Mouse (Mus musculus) thymus, postnatal 0 days (tissue): ENCODE data around the gene Acp2. TPM values are rescaled to one million over a fixed set of nuclear protein-coding genes. Genes with fewer than 3 reads are reported as not detected.
"Not testable (repeated sequence)": the region's sequence is repeated elsewhere in the genome, so short reads cannot be mapped to it uniquely, and the experiment has no call there.

ENCODE experiments used
- DNase-seq: peaks from one replicate; pipeline ENCODE4 v3.0.0-alpha.2; 2015; ENCODE audit warnings: low spot score
- polyA plus RNA-seq: library from polyadenylated mRNA; unstranded; fragments of >200 nt; fragmentation: Nextera tagmentation; extraction: Ambion mirVana; gene quantifications from 2 replicates; pipeline ENCODE4 v1.2.1, GENCODE M21; 2015

Acp2 gene
- polyA plus RNA-seq, 1 experiment from 2014 or later: 15.6 TPM

DNA sequence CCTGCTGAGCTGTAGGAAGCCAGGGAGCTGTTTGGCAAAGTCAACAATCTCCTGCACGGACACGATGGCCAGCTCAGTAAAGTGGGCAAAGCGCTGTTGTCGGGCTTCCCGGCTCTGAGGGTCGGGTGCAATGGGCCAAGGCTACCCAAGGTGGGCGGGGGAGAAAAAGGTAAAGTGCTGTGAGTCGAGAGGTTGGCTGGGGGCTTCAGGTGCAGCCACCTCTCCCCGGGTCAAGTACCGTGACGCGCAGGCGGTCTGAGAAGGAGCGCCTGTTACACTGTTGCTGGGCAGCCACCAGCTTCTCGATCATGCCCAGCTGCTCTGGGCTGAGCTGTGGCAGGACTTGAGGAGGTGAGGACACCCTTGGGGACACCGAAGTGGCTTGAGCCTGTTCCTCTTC, 12.2 kb upstream of the Acp2 start:
- peak; percentile 9 for DNase-seq

DNA sequence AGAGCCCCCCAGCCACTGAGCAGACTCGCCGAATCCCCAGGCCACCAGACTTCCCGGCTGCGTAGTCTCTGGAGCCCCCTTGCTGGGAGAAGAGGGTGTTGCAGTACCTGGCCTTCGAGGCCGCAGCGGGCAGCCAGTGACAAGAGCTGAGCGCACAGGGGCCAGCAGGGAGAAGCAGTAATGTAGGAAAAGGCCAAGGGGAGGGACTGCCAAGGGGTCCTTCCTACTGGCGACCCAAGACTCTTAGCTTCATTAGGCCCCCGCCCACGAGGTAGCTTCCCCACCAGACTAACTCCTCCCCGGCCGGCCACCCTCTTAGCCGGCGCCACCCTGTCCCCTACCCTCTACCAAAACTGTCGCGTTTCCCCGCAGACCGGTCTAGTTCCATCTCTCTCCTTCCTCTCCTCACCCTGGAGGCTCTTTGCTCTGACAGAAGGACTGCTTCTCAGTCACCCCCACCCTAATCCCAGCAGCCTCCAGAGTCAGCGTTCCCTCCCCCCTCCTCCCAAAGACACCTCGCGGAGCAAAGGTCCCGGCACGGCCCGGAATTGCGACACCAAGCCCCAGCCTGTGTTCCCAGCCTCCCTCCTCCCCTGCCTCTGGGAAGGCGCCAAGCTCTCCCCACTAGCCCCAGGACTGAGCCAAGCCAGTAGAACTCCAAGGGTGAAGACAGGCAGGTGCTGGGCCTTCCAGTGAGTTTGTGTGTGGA, 7.9 kb upstream of the Acp2 start:
- DNase-seq: peak; percentile 66

DNA sequence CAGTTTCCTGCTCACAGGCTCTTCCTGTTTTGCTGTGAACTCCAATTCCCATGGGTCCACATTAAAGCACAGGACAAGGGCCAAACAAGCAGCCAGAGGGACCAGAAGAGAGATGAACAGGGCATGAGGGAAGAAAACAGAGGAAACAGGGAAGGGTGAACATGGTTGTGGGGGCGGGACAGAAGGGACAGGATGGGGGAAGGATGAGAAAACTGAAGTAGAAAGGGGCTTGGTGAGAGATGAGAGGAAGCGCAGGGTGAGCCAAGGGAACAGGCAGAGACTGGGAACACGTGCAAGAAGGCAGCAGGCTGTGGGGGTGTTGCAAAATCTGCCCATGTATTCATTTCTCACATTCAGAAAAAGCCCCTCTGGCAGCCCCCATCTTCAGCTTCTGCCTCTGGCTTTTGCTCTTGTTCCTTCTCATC, 6.1 kb upstream of the Acp2 start:
- no peak for DNase-seq

DNA sequence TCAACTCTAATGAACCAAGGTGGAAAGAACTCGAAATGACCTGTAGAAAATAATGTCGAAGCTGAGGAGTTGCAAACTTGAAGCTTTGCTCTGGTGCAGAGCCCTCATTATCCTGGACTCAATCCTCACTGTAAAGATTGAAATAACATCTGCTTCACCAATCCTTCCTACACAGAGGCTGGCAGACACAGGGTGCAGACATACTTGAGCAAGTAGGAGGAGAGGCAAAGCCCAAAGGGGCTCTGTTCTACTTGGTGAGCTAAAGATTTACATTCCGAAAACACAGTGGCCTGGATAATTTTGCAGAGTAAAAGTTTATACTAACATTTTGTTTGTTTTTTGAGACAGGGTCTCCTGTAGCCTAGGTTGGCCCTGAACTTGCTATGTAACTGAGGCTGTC, 3.8 kb upstream of the Acp2 start:
- DNase-seq: no peak

DNA sequence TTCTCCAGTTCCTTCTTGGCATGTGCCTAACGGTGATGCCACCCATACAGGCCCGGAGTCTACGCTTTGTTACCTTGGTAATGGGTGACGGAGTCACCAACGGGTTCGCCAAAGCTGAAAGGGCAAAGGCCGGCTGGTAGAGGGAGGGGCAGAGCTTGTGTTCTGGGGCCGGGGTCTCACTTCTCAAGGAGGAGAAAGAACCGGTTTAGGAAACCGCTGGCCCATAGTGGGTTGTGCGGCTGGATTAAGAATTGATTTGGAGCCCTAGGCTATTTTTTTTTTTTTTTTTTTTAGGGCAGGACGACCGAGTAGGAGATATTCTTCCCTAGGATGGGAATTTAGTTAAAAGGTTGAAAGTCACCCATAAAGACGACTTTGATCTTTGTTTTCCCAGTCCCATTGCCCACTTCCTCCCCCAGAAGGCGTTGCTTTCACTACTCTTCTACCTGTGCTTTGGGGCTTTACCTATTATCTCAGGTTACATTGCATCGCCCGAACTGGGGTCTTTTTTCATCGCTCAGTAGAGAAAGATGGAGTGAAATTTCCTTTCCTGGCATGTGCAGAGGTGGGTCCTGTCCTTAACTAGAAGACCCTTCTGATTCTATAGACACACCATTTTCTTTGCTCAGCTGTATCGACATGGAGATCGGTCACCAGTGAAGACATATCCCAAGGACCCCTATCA, 429 bp downstream of the Acp2 start:
- DNase-seq: no peak

- no peak for DNase-seq
These were observed 3.6 kb downstream of the Acp2 start for GRCm38 (mm10) chr2:91206254-91206775.

DNA sequence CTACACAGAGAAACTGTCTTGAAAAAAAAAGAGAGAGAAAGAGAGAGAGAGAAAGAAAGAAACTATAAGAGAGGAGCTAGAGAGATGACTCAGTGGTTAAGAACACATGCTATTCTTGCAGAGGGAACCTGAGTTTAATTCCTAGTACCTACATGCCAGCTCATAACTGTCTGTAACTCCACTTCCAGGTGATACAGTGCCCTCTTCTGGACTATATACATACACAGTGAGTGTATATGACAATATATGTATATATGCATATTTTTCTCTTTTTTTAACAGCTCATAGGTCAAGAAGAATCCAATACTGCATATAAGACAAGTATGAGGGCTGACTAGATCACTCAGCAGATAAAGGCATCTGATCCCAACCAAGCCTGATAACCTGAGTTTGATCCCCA, 10.6 kb downstream of the Acp2 start:
- no peak for DNase-seq

DNA sequence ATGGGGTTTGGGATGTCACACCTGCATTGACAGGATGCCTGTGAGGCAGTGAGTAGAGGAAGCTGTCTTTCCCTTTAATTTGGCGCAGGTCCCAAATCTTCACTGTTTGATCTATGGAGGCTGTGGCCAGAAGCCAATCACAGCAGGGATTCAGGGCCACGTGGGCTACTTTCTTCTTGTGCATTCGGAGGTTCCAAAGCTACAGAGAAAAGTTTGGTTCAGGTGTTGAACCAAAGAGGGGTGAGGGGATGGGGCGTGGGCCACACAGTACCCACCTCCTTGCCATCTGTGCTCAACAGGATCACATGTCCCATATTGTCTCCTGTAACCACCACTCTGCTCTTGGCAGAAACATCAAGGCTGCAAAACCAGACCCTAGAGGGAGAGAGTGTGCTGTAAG, 14.3 kb downstream of the Acp2 start:
- peak; percentile 60 for DNase-seq

DNA sequence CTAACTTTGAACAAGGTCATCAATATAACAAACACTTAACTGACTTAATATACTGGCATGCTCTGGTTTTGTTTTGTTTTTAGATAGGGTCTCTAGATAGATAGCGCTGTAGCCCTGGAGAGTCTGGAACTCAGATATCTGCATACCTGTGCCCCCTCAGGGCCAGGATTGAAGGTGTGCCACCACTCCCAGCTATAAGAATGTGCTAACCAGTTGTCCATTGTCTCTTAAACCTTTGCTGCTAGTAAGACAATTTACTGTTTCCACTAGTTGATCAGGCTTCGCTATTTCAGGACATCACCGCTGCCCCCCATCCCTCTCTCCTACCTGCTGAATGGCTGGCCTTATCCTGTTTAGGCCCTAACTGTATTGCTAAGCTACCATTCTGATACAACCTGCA, 17.8 kb downstream of the Acp2 start:
- DNase-seq: no peak

DNA sequence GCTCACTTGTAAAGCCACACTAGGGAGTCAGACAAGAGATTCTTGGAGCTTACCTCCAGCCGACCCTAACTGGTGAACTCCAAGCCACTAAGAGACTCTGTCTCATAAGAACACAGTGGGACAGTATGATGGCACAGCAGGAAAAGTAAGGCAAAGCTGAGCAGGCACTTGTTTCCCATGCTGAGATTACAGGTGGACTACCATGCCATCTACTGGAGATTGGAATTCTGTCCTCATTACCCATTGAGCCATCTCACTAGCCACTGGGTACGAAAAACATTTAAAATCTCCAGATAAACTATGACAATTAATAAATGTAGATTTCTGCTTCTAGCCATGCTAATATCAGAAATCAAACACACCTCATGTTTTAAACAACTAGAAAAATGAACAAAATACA, 20.9 kb downstream of the Acp2 start:
- DNase-seq: no peak

DNA sequence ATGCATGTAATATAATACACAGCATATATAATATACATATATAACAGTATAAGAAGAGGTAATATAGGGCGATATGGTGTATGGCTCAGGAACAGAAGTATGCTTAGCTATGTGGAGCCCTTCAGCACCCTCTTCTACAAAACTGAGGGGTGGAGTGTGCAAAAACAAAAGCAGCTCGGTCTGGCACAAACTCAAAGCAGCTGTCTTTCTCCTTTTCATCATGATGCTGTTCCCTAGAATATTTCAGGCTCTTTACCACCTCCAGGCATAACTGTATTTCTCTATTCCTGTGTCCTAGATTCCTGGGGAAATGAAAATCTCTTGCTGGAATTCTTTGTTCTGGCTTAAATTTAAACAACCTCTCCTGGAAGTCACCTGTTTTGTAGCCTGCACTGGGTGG, 27.1 kb downstream of the Acp2 start:
- no peak for DNase-seq

DNA sequence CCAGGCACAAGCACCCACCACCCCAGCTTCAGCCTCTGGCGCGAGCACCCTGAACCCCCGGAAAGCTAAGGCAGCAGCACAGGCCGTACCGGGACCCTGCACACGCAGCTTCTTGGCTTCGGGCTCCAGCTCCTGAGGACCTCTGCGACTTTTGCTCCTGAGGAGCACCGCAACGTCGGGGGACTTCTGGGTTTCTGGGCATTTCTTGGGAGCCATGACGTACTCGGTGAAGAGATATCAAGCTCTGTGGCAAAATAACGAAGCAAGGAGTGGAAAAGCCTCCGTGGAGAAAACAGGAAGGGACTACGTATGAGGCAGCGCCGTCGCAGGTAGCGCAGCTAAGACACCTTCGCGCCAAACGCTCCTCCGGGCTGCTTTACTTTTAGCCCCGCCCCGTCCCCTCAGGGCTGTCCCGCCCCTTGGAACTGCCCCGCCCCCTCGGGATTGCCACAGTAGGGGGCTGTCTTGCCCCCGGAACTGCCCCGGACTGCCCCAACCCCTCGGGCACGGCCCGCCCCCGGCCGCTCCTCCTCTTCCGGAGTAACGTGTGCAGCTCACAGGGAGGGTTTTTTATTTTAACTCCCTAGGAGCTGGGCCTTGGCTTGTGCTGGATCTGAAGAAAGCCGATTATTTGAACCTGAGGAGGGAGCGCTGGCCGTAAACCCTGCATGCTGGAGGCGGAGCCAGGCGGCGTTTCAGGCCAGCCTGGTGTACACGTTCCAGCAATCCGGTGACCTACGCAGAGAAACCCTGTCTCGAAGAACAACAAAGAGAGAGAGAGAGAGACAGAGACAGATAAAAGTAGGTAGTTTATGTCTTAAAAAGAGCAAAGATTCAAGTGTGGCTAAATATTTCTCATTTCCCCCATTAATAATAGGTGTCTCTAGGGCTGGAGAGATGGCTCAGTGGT, 34.2 kb downstream of the Acp2 start, which contains the start of gene Ddb2:
Gene Ddb2, minus strand, starts transcription at position 382 of the 910 bp plus-strand sequence.
- peak; percentile 97 for DNase-seq

GRCm38 (mm10) chr2:91237511-91238080, 34.9 kb downstream of the Acp2 start:
- DNase-seq: not testable (repeated sequence)

DNA sequence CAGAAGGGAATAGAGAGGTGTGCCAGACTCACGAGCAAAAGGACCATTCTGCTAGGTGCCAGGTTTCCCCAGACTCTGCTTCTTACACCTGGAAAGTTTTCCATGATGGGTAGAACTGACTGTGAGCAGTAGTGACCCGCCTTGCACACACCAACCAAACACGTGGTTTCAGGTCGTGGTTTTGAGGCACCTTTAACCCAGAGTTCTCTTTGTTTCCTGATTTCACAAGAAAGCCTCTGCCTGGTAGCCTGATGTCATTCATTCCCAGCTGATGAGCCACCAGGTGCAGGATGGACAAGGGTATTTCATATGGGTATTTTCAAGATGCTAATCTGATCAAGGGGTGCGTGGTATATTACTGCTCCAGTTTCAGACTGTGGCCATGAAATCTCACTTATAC, 39.9 kb downstream of the Acp2 start:
- peak; percentile 37 for DNase-seq

DNA sequence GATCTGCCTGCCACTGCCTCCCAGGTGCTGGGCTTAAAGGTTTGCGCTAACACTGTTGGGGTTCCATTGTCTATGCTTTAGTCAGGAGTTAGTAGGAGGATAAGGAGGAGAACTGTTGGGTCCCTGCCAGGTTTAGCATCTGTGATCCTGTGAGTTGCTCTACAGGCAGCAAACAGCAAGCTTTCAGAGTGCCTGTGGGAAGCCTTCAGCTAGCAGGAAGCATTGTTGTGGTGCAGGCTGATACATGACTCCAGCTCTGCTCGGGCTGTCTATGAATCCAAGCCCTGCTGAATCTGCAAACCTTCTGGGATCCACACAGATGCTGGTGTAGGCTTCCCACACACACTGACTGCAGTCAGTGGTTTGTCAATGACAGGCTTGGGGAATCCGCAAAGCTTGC, 40.7 kb downstream of the Acp2 start:
- no peak for DNase-seq

- DNase-seq: no peak
These were observed 42.0 kb downstream of the Acp2 start for GRCm38 (mm10) chr2:91244557-91245228.

GRCm38 (mm10) chr2:91248366-91248765, 45.7 kb downstream of the Acp2 start:
- DNase-seq: no peak

DNA sequence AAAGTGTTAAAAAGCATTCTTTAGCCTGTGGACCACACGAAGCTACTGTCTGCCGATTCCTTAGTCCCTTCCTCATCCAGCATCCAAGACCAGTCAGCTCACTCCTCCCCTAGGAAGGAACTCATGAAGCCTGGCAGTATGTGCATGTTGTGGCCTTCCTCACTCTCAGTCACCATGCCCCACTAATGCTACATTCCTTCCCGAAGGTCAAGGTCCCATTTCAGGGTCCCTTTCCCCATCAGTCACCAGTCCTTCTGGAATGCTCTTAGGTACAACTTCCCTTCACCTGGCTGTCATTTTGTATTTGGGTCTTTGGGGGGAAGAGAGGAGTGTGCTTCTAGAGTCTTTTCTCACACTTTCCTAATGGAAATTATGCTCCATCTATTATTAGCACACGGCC, 49.3 kb downstream of the Acp2 start:
- DNase-seq: no peak

GRCm38 (mm10) chr2:91252512-91252911, 49.8 kb downstream of the Acp2 start:
- no peak for DNase-seq

- DNase-seq: no peak
These were observed 52.2 kb downstream of the Acp2 start for GRCm38 (mm10) chr2:91254725-91255380.
